Mouse (Mus musculus): ENCODE data around the gene Zfp511.

DNA sequence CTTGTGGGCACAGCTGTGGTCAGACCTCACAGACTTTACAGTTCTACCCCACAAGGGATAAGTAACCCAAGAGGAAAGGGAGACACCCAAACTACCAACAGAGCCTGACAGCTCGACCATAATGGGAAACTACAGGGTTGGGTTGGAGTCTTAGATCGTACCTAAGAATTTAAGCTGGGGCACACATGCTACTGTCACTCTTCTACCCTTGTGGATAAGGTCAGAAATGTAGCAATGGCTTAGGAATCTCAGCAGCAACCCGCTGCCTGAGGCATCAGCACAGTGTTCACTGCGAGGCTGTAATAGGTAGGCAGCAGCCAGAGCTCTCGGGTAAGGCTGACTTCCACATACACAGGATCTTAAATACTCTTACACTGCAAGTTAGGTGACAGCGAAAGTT, 42.7 kb upstream of the Zfp511 start:
- TF ChIP-seq POLR2A (IDR thresholded peaks at IDR 0.05; ENCODE audit: borderline replicate concordance, control insufficient read depth, low read depth, low read length) = no peak
- no peak for TF ChIP-seq CTCF (IDR thresholded peaks at IDR 0.05; ENCODE audit: control insufficient read depth, insufficient read depth, low read length)
